Mouse (Mus musculus): Measurements from ENCODE around the gene Bcl11a.

DNA sequence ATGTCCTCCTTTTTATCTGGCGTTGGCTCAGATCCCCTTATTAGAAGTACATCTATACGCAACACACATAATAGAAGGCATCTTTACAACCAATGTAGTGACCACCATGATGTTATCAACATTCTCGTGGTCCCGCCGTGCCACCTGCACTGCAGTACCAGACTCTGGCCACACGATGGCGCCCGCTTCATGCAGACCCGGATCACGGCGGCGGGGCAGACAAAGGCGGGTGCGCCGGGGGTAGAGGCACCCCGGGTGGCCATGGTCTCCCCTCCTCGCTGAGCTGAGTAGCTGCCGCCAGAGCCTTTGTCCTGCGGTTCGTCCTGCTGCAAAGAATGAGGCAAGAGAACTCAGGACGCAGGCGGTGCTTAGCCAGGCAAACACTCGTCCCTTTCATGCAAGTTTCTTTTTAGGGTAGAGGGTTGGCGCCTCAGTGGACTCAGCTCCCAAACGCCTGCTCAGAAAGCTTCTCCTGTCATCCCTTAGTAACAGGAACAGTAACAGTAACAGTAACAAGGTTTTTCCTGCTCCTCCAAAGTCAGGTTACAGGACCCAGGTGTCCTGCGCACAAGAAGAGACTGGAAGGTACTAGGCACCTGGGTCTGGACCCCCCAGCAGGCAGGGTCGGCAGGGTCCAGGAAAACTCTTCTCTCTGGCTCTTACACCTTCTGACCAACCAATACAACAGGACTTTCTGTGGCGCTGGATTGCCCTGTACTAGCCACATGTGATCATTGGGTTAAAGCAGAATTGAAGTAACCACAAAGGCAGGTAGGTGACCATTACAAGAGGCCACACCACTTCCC lies 28.4 kb upstream of the Bcl11a start:
- TF ChIP-seq CTCF (IDR thresholded peaks at IDR 0.05; ENCODE audit: low read depth, low read length) (peak; percentile 97), POLR2A (IDR thresholded peaks at IDR 0.05; ENCODE audit: borderline replicate concordance, low read depth, low read length) (no peak)

Measured in bone marrow macrophage, adult 2 months (primary cell).